Mouse (Mus musculus) adrenal gland (tissue): Measurements from ENCODE around the gene Gm10837.

Experiments
- intact Hi-C: fragments of 180-260 bp; cut with DNase I; formaldehyde crosslinking; loops from one replicate; pipeline ENCODE4 v1.15.1; 2025

Gene Gm10837

GRCm38 (mm10) chr14:122477971-122478573 lies 12.3 kb upstream of the Gm10837 start:
- intact Hi-C loops = no loop called here

DNA sequence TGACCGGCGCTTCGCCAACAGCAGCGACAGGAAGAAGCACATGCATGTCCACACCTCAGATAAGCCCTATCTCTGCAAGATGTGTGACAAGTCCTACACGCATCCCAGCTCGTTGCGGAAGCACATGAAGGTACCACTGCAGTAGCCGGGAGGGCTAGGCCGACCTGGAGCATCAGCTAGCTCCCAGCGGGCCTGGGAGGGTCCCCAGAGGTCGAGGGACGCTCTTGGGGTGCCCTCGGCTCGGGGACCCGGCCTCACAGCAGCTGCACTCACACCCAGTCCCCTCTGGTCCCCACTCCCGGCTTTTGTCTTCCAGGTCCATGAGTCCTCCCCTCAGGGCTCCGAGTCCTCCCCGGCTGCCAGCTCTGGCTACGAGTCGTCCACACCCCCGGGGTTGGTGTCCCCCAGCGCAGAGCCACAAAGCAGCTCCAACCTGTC lies 11.8 kb upstream of the Gm10837 start:
- intact Hi-C loops = no loop called here

- intact Hi-C loops = no loop called here
These were observed 10.8 kb upstream of the Gm10837 start for GRCm38 (mm10) chr14:122479461-122480109.

DNA sequence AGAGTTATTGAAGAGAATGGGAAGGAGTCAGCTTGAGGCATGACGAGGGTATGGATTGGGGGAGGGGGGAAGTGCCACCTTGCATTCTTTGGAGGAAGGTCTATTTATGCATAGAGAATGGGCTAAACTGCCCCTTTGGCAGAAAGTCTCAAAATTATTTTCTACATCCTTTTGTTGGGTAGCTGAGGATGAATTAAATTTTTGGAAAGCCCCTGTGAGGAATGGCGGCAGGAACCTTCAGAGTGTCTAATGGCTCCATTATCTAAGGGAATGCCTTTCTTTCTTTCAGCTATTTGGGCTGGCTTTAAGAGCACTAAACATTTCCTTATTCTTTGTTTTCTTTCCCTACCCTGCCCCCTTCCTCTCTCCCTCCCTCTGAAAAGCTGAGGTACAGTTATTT lies 10.0 kb upstream of the Gm10837 start:
- intact Hi-C loops = no loop called here

- intact Hi-C loops = no loop called here
These were observed 9.2 kb upstream of the Gm10837 start for GRCm38 (mm10) chr14:122481181-122481580.

GRCm38 (mm10) chr14:122482081-122483023 lies 8.0 kb upstream of the Gm10837 start:
- intact Hi-C loops = no loop called here

- intact Hi-C loops = no loop called here
These were observed 7.4 kb upstream of the Gm10837 start for GRCm38 (mm10) chr14:122483024-122483385.

DNA sequence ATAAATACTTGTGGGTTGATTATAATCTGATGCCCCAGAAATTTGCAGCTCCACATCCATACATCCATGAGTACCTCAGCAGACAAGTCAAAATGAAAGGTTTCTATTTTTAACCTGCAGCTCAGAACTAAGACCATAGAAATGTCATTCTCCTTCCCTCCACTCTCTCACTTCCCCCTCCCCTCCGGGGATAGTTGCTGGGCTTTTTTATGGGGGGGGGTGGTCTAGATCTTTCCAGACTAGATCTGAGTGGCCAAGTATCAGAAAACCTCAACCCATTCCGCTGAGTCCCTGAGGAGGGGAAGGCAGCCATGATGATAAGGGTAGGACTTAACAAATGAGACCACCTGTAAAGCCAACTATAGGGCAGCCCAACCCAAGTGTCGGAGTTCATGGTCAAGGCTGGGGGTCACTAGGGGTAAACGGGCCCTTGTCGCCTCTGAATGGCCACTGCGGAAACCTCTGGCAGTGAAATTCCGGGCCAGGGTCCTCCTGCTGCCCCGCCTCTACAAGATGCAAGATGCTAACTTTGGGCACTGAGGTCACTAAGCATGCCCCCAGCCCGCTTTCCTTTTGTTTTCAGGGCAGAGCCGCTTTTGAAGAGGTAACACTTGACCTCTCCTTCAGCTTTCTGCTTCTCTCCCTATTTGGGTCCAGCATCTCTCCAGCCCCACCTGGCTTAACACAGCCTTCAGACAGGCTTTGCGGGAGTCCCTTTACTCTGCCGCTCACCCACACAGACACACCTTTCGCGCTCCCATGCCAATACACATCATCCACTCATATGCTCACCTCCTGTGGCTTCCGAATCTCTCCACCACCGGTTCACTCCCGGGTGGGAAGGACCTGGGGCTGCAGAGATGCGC lies 6.6 kb upstream of the Gm10837 start:
- intact Hi-C loops = no loop called here

GRCm38 (mm10) chr14:122484458-122484843 lies 5.9 kb upstream of the Gm10837 start:
- intact Hi-C loops = no loop called here

GRCm38 (mm10) chr14:122484844-122485551 lies 5.4 kb upstream of the Gm10837 start:
- intact Hi-C loops = no loop called here

DNA sequence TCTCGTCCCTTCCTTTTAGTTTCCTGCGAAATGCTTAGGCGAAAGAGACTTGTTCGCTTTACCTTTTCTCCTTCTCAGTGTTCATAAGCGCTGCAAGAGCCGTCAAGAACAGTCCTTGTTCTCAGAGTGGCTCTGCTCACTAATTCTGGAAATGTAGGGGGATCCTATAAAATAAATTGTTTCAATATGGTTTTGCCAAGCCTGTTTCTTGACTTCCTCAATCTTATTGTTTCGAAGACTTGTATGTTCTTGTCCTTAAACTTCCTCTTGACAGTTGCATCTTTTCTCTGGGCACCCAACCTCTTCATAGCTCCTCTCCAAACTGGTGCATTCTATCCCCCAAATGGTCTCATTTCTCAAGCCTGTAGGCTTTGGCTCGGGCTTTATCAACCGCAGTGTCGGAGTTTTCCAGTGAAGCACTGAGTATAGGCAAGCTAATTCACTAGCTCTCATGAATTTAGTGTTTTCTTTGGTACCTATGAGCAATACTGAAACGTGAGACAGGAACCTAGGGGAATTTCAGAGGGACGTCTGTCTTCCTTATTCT lies 4.7 kb upstream of the Gm10837 start:
- intact Hi-C loops = no loop called here

GRCm38 (mm10) chr14:122486611-122487010 lies 3.8 kb upstream of the Gm10837 start:
- intact Hi-C loops = no loop called here

- intact Hi-C loops = no loop called here
These were observed 3.0 kb upstream of the Gm10837 start for GRCm38 (mm10) chr14:122487366-122487765.

DNA sequence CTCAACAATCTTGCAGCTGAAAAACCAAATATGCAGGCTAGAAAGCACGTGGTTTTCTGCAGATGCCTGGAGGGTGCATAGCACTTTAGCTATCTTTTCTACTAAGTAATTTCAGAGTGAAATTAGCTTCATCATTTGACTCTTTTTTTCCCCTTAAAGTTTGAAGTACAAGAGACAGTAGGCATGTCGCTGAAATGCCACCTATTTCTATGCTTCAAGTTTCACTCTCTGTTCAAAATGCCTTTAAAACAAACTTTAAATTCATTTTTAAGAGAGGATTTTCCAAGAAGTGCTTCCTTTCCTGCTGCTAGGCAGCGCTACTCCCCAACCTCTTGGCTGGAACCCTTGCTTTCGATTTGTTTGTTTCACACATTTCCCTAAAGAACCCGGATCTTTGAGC lies 1.3 kb upstream of the Gm10837 start:
- intact Hi-C loops = no loop called here

DNA sequence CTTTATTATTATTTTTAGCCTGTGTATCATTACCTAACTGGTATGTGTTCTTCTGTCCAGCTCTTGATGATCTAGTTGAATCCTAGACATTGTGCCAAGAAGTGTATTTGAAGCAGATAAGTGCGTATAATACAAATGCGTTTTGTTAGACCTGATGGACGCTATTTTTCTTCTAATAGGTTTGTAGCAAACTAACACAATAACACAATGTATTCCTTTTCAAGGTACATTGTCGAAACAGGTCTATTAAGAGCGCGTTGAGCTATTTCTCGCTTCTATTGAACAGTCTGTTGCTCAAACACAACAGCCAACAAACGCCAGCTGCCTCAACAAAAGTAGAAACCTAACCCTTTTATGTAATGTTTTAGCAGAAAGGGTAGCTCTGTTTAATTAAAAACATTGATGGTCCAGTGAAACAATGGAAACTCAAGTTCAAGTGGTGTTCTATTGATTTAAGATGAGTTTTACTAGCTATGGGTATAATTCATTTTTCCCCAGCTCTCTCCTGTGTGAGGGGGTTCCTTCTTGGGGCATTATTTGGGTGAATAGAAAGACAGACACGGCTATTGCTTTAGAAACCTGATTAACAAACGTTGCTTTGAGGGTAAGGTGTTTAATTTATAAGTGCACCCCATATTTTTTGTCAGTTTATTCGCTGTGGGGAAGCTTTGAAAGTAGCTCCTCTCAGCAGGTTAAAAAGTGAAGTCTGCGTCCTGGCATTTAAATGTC lies 536 bp upstream of the Gm10837 start:
- intact Hi-C loops = no loop called here

DNA sequence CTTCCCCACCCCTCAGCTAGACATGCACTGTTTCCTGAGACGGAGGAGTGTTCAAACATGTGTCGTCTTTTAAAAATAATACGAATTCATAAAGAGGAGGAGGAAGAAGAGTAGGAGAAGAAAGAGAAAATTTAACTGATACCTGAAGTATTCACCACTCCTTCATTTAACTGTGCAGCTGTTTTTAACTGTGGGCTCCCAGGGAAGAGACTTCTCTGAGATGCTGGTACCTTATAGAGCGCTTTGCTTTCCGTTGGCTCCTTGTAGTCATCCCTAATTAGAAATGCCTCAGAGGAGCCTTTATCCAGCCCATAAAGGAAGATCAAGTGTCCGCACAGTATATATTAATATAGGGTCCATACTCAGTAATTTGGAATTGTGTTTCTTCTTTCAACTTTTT lies 1.1 kb downstream of the Gm10837 start:
- intact Hi-C loops = no loop called here

GRCm38 (mm10) chr14:122492015-122492414 lies 1.6 kb downstream of the Gm10837 start:
- intact Hi-C loops = no loop called here

DNA sequence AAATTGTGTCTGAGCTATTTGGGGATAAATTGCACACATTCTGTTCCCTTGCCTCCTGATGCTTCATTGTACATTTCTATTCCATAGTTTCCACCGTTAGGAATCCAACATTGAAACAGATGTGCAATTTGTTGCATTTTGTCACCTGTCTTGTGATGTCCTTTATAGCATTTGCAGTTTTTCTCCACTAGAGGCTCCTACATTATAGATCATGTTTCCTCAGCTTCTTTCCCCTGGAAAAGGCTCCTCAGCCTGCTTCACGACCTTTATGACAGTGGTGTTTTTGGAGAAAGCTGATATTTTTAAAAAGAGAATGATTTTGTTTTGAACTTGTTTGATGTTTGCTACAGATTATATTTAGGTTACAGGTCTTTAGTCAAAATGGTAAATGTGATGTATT lies 18.7 kb downstream of the Gm10837 start:
- intact Hi-C loops = no loop called here

- intact Hi-C loops = no loop called here
These were observed 21.1 kb downstream of the Gm10837 start for GRCm38 (mm10) chr14:122511519-122511918.
